Mouse (Mus musculus): ENCODE results near the gene Sptssa. TPM values are rescaled to one million over a fixed set of nuclear protein-coding genes. Genes with fewer than 3 reads are reported as not detected.
"Not testable (repeated sequence)": the region's sequence is repeated elsewhere in the genome, so short reads cannot be mapped to it uniquely, and the experiment has no call there.

The Sptssa gene
- polyA plus RNA-seq, 1 experiment = not detected

DNA sequence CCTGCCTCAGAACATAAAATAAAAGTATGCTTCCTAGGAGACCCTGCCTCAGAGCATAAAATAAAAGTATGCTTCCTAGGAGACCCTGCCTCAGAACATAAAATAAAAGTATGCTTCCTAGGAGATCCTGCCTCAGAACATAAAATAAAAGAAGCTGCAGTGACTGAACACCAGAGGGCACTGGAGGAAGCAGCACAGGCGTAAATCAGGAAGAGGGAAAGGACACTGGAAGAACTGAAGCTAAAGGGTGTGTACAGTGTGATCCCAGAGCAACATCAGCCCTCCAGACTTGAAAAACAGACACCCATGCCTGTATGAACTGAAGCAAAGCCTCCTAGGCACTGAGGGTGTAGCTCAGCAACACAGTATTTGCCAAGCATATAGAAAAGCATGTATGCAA, 26.8 kb upstream of the Sptssa start:
- TF ChIP-seq POLR2A (IDR thresholded peaks at IDR 0.05; ENCODE audit: insufficient read depth, low read depth, low read length) = no peak
- no peak for TF ChIP-seq CTCF (IDR thresholded peaks at IDR 0.05; ENCODE audit: insufficient read depth, low read depth, low read length)
- 9% methylated on average over 1 of the region's 1 CpGs for WGBS
- no peak overlapping the region for H3K4me3 ChIP-seq (ENCODE audit: insufficient read depth, low read depth, low read length)
- 0 out of 2 replicates have a peak, but pooled peaks cover 2% of the 10 kb centered on the region for H3K4me1 ChIP-seq (ENCODE audit: control insufficient read depth, insufficient read depth, low read length)
- H3K27ac ChIP-seq (ENCODE audit: insufficient read depth, low read depth, low read length) = no peak overlapping the region

DNA sequence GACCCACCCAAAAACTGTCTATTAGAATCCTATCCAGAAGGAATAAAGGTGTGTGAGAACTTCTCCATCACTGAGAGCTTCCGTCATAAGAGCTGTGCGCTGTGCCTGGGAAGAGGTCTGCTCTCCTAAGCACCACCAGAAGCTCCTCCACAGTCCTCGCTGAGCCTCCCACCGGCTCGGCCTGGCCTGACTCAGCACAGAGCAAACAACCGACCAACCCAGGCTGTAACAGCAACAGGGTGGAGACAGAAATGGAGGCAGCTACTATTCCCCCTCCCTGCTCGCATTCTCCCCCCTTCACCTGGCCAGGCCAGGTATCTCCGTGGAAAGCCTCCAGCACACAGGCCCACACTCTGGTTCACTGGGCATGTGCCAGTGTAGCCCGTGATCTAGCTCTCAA, 20.3 kb upstream of the Sptssa start:
- TF ChIP-seq POLR2A (IDR thresholded peaks at IDR 0.05; ENCODE audit: insufficient read depth, low read depth, low read length) = no peak
- no peak for TF ChIP-seq CTCF (IDR thresholded peaks at IDR 0.05; ENCODE audit: insufficient read depth, low read depth, low read length)
- 95% methylated on average over 9 of the region's 9 CpGs for whole genome bisulfite sequencing
- 0 out of 2 replicates have a peak, but pooled peaks cover 2% of the 10 kb centered on the region for H3K4me1 ChIP-seq (ENCODE audit: control insufficient read depth, insufficient read depth, low read length)
- no peak overlapping the region for H3K4me3 ChIP-seq (ENCODE audit: insufficient read depth, low read depth, low read length)
- H3K27ac ChIP-seq (ENCODE audit: insufficient read depth, low read depth, low read length) = no peak overlapping the region

GRCm38 (mm10) chr12:54675396-54675795, 19.0 kb upstream of the Sptssa start:
- 98% methylated on average over 4 of the region's 4 CpGs for WGBS
- H3K4me3 ChIP-seq (ENCODE audit: insufficient read depth, low read depth, low read length) = no peak overlapping the region
- H3K27ac ChIP-seq (ENCODE audit: insufficient read depth, low read depth, low read length) = no peak overlapping the region
- TF ChIP-seq CTCF (IDR thresholded peaks at IDR 0.05; ENCODE audit: insufficient read depth, low read depth, low read length) (no peak), POLR2A (IDR thresholded peaks at IDR 0.05; ENCODE audit: insufficient read depth, low read depth, low read length) (no peak)
- H3K4me1 ChIP-seq (ENCODE audit: control insufficient read depth, insufficient read depth, low read length) = no peaks in the 10 kb centered on the region

- Histone ChIP-seq H3K4me1 (ENCODE audit: control insufficient read depth, insufficient read depth, low read length) (no peaks in the 10 kb centered on the region), H3K4me3 (ENCODE audit: insufficient read depth, low read depth, low read length) (no peak overlapping the region), H3K27ac (ENCODE audit: insufficient read depth, low read depth, low read length) (no peak overlapping the region)
- no peak for TF ChIP-seq POLR2A (IDR thresholded peaks at IDR 0.05; ENCODE audit: insufficient read depth, low read depth, low read length)
- no peak for TF ChIP-seq CTCF (IDR thresholded peaks at IDR 0.05; ENCODE audit: insufficient read depth, low read depth, low read length)
- WGBS = 77% methylated on average over 4 of the region's 4 CpGs
These were observed 14.9 kb upstream of the Sptssa start for GRCm38 (mm10) chr12:54671262-54671661.

GRCm38 (mm10) chr12:54668141-54668540, 11.8 kb upstream of the Sptssa start:
- H3K4me3 ChIP-seq (ENCODE audit: insufficient read depth, low read depth, low read length) = no peak overlapping the region
- no peaks in the 10 kb centered on the region for H3K4me1 ChIP-seq (ENCODE audit: control insufficient read depth, insufficient read depth, low read length)
- WGBS = 100% methylated on average over 1 of the region's 1 CpGs
- TF ChIP-seq CTCF (IDR thresholded peaks at IDR 0.05; ENCODE audit: insufficient read depth, low read depth, low read length) (no peak), POLR2A (IDR thresholded peaks at IDR 0.05; ENCODE audit: insufficient read depth, low read depth, low read length) (no peak)
- H3K27ac ChIP-seq (ENCODE audit: insufficient read depth, low read depth, low read length) = no peak overlapping the region

DNA sequence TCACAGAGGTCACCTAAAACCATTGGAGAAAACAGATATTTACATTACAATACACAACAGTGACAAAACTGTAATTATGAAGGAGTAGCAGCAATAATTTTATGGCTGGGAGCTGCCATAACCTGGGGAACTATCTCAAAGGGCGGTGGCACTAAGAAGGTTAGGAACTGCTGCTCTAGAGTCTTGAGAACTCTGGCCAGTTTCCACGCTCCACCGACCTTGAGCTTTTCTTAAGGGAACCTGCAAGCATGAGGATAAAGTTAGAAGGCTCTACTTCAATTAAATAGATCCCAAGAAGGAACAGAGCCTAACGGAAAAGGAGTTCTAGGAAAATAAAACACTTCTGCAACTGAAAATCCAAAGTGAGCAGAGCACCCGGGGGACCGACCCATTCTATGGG, 9.2 kb upstream of the Sptssa start:
- H3K4me3 ChIP-seq (ENCODE audit: insufficient read depth, low read depth, low read length) = no peak overlapping the region
- TF ChIP-seq CTCF (IDR thresholded peaks at IDR 0.05; ENCODE audit: insufficient read depth, low read depth, low read length) (no peak), POLR2A (IDR thresholded peaks at IDR 0.05; ENCODE audit: insufficient read depth, low read depth, low read length) (no peak)
- WGBS = 80% methylated on average over 6 of the region's 6 CpGs
- no peak overlapping the region for H3K27ac ChIP-seq (ENCODE audit: insufficient read depth, low read depth, low read length)
- H3K4me1 ChIP-seq (ENCODE audit: control insufficient read depth, insufficient read depth, low read length) = no peaks in the 10 kb centered on the region

GRCm38 (mm10) chr12:54661470-54661869, 5.1 kb upstream of the Sptssa start:
- not testable (repeated sequence) for H3K4me3 ChIP-seq (ENCODE audit: insufficient read depth, low read depth, low read length); H3K4me1 ChIP-seq (ENCODE audit: control insufficient read depth, insufficient read depth, low read length); H3K27ac ChIP-seq (ENCODE audit: insufficient read depth, low read depth, low read length)
- 79% methylated on average over 5 of the region's 5 CpGs for WGBS

- no peaks in the 10 kb centered on the region for H3K4me1 ChIP-seq (ENCODE audit: control insufficient read depth, insufficient read depth, low read length)
- 92% methylated on average over 3 of the region's 3 CpGs for WGBS
These were observed 3.5 kb upstream of the Sptssa start for GRCm38 (mm10) chr12:54659901-54660300.

GRCm38 (mm10) chr12:54658425-54659092, 2.2 kb upstream of the Sptssa start:
- no peaks in the 10 kb centered on the region for H3K4me1 ChIP-seq (ENCODE audit: control insufficient read depth, insufficient read depth, low read length)
- no peak for TF ChIP-seq POLR2A (IDR thresholded peaks at IDR 0.05; ENCODE audit: insufficient read depth, low read depth, low read length)
- TF ChIP-seq CTCF (IDR thresholded peaks at IDR 0.05; ENCODE audit: insufficient read depth, low read depth, low read length) = no peak
- 81% methylated on average over 7 of the region's 7 CpGs for WGBS

More at GRCm38 (mm10) chr12:54659901-54660300, 3.5 kb upstream of the Sptssa start:
- no peak for TF ChIP-seq POLR2A (IDR thresholded peaks at IDR 0.05; ENCODE audit: insufficient read depth, low read depth, low read length)
- no peak for TF ChIP-seq CTCF (IDR thresholded peaks at IDR 0.05; ENCODE audit: insufficient read depth, low read depth, low read length)
- Histone ChIP-seq H3K27ac (ENCODE audit: insufficient read depth, low read depth, low read length) (no peak overlapping the region), H3K4me3 (ENCODE audit: insufficient read depth, low read depth, low read length) (no peak overlapping the region)

DNA sequence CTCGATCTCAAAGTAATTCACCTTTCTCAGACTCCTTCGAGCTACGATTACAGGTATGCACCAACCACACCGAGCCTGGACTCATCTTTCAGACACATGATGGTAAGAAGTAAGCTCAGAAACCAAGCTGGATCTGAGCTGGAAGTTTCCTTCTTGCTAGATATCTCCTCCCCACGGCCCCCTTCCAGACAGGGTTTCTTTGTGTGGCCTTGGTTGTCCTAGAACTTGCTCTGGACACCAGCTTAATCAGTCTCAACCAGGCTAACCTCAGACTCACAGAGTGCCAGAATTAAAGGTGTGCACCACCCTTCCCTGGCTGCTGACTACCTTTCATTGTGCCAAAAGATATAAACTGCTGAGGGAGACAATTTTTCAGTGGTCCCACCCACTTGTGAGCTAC, 1.6 kb upstream of the Sptssa start:
- H3K4me1 ChIP-seq (ENCODE audit: control insufficient read depth, insufficient read depth, low read length) = no peaks in the 10 kb centered on the region
- no peak overlapping the region for H3K27ac ChIP-seq (ENCODE audit: insufficient read depth, low read depth, low read length)
- TF ChIP-seq POLR2A (IDR thresholded peaks at IDR 0.05; ENCODE audit: insufficient read depth, low read depth, low read length) (no peak), CTCF (IDR thresholded peaks at IDR 0.05; ENCODE audit: insufficient read depth, low read depth, low read length) (no peak)
- WGBS = 97% methylated on average over 5 of the region's 5 CpGs
- no peak overlapping the region for H3K4me3 ChIP-seq (ENCODE audit: insufficient read depth, low read depth, low read length)

More at GRCm38 (mm10) chr12:54658425-54659092, 2.2 kb upstream of the Sptssa start:
- Histone ChIP-seq H3K27ac (ENCODE audit: insufficient read depth, low read depth, low read length) (no peak overlapping the region), H3K4me3 (ENCODE audit: insufficient read depth, low read depth, low read length) (no peak overlapping the region)
